Mouse (Mus musculus) urinary bladder, postnatal 4 days (tissue): ENCODE measurements around the gene Usp2.

Experiments used
- DNase-seq, 2 experiments: peaks; one replicate each; pipeline ENCODE4 v3.0.0; 2021 to 2022; ENCODE audit warnings: low spot score in 2 of 2

Gene Usp2

DNA sequence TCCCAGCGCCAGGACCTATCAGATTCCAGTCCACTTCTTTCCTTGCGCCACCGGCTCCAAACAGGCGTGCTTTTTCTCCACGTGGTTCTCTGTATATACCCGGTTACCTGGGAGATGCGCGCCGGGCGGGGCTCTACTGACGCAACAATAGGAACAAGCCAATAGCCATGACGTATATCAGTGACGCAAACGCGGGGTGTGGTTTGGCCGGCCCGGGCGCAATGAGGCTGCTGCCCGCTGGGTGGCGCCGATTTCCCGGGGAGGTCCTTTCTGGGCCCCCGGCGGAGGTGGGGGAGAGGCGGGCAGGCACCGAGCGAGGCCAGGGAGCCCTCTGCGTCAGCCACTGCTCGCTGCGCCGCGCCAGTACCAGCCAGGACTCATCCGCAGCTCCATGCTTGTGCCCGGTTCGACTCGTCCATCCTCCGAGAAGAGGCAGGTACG is at the start of gene Usp2:
Usp2 (plus strand) TSS at position 237 of the 441 bp plus-strand sequence.
- peak; percentile 98 to 99 for DNase-seq

DNA sequence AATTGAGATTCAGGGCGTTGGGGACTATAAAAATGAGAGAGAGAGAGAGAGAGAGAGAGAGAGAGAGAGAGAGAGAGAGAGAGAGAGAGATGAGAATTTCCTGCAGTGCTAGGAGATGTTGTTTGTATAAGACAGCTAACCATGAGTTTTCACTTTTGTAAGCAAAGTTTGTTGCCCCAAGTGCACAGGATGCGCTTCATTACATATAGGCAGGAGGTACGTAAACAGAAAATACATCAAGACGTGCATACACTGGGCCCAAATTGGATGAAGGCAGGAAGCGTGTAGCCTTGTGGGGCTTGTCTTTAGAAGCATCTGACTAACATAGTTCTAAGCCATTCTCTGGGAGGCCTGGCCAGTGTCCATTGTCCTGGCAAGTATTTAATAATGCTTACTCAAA is 49.0 kb upstream of the Usp2 start:
- DNase-seq, result no peak

DNA sequence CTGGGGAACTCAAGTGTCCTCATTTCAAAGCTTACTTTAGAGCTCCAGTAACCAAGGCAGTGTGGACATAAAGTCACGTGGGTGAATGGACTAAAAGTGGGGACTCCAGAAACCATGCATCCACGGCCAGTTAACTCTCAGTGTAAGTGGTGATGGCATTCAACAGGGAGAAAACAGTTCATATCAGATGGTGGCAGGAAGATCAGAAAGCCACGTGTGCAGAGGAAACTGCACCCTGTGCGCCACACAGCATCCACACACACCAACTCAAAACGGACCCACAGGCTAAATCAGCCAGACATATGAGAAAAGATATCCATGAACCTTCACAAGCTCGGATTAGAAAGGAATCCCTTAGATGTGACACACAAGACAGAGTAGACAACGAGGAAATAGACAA is 46.8 kb upstream of the Usp2 start:
- DNase-seq, result no peak

DNA sequence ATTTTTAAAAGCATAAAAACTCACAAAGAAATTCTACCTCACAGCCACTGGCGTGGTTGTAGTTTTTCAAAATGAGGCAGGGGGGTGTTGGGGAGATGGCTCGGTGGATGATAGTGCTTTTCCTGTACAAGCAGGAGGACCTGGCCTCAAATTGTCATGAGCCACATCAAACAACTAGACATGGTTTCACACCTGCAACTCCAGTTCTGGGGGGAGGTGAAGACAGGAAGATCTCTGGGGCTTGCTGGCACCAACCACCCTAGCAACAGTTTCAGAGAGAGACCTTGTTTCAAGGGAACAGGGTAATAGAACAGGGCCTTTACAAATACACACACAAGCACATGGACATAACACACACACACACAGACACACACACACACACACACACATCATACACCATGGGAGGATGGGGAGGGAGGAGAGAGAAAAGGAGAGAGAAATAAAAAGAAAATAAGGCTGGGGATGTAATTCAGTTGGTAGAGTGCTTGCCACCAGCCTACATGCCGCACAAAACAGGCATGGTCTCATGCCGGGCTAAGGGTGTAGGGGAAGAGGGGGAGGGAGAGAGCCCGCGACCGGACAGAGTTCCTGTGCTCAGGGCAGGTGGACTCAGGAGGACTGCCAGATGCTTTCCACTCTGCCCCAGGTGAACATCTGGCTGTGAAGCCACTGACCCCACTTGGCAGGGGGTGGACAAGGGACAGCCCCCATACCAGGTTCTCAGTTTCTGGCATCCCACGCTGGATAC is 44.5 kb upstream of the Usp2 start:
- DNase-seq, result no peak

DNA sequence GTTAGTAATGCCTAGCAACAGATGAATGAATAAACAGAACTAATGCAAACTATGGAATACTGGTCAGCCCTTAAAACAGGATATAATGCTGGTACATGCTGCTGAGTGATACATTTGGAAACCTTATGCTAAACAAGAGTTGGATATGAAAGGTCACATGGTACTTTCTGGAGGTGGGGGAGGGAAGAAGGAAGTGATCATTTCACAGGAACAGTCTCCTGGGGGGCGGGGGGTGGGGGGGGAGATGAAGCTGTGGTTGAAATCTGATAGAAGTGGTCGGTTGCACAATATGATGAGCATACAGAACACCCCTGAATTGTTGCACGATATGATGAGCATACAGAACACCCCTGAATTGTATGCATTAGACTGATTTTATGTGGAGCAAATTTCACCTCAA is 42.7 kb upstream of the Usp2 start:
- DNase-seq, result no peak

DNA sequence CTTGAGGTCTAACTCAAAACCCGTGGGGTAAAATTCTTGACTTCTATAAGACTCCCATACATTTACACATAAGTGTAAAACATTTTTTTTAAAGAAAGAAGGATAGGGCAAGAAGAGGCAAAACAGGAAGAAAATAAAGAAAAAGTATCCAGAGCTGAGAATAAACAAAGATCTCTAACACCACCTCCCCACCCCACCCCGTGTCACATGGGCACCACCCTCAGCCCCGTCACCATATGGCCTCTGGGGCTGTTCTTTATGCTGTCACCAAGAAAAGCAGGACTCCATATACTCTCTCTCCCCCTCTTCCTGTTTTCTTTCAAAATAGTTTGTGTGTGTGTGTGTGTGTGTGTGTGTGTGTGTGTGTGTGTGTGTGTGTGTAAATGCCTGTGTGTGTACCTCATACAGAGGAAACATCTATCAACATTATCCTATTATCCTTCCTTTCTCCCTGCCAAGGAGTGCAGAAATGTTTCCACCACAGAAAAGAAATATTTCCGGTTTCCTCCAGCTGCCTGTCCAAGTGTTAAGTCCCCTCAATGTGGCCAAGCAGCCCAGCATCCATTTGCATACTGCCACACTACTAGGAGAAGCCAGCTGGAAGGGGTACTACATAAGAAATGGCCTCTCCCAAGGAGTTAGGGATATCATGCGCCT is 37.1 kb upstream of the Usp2 start:
- DNase-seq, result no peak

DNA sequence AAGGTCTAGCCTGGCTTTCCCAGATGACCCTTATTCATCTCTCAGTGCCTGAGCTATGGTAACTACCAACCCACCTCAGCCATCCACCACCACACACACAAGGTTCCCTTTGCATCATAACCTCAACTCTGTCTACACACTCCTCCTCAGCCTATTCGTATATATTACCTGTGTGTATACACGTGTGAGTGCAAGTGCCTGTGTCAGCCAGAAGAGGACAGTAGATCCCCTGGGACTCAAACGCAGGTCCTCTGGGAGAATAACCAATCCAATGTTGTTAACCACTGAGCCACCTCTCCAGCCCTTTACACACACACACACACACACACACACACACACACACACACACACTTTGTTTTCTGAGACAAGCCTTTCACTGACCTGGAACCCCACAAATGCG is 36.2 kb upstream of the Usp2 start:
- no peak for DNase-seq

DNA sequence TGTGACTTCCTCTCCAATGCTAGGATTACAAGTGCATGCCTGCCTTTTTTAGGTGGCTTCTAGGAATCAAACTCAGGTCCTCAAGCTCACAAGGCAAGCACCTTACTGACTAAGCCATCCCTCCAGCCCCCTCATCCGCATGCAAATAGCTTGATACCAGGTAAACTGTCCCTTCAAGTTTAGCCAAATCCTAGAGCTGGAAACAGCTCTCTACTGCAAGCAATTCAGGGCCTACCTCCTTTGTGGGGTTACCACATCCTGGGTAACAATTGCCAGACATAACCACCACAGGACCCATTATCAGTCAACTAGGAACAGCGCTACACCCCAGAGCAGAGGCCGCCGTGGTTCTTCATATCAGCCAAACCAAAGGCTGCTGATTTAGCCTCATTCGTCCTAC is 35.7 kb upstream of the Usp2 start:
- DNase-seq, result no peak

DNA sequence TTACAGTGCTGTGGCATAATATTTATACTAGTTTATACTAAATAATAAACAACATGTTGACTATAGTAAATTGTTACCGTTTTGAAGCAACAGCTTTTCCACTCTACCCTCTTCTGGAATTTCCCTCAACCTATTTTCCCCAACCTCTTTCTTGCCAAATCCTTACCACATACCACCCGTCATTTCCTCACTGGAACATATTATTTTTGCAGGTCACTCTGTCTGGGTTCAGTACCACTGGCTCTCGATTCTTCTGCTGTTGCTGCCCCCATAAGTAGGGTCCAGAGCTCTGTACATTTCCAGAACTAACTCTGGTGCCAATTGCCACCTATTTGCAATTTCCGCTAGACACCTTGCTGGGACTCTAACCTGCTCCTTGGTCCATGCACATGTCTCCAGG is 34.9 kb upstream of the Usp2 start:
- DNase-seq, result no peak

DNA sequence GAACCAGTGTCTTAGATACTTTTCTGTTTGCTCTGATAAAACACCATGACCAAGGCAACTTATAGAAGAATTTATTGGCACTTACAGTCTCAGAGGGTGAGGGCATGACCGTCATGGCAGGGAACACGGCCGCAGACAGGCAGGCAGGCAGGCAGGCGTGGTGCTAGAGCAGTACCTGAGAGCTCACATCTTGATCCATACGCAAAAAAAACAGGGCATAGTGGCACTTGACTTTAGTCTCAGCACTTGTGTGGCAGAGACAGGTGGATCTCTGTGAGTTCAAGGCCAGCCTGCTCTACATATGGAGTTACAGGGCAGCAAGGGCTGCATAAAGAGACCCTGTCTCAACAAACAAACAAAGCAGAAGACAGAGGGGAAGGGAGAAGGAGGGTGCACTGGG is 33.5 kb upstream of the Usp2 start:
- DNase-seq, result no peak

DNA sequence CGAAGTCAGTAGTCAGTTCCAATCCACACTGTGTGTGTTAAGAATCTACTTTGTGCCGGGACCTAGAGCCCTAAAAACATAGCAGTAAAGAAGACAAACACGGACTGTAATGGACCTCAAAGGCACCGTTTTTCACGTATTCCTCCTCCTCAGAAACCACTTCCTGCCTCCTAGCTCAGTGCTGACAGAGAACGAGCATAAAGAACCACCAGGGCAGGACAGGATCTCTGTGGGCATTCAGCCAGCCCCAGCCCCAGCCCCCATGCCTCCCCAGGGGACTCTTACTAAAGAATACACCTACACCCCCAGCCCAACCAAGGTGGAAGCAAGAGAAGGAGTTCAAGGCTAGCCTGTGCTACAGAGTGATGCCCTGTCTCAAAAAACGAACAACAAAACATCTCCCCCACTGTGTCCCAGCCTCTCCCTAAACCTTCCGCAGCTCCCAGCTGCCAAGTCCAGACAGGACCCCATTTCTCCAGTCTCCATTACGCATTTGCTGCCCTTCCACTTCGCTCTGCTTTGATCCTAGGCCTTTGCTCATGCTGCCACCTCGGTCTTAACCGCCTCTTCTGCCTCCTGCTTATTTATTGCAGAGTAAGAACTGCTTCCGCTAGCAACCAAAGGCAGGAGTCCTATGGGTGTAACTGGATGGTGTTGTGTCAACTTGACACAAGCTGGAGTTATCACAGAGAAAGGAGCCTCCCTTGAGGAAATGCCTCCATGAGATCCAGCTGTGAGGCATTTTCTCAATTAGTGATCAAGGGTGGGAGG is 32.7 kb upstream of the Usp2 start:
- DNase-seq, result no peak

DNA sequence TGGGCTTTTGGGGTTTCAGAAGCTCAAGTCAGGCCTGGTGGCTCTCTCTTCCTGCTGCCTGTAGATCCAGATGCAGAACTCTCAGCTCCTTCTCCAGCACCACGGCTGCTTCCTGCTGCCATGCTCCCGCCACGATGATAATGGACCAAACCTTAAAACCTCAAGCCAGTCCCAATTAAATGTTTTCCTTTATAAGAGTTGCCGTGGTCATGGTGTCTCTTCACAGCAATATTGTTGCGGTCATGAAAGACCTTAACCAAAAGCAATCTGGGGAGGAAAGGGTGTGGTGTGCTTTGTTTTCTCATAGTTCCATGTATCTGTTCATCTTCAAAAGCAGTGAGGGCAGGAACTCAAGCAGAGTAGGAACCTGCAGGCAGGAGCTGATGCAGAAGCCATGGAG is 29.7 kb upstream of the Usp2 start:
- DNase-seq, result no peak

DNA sequence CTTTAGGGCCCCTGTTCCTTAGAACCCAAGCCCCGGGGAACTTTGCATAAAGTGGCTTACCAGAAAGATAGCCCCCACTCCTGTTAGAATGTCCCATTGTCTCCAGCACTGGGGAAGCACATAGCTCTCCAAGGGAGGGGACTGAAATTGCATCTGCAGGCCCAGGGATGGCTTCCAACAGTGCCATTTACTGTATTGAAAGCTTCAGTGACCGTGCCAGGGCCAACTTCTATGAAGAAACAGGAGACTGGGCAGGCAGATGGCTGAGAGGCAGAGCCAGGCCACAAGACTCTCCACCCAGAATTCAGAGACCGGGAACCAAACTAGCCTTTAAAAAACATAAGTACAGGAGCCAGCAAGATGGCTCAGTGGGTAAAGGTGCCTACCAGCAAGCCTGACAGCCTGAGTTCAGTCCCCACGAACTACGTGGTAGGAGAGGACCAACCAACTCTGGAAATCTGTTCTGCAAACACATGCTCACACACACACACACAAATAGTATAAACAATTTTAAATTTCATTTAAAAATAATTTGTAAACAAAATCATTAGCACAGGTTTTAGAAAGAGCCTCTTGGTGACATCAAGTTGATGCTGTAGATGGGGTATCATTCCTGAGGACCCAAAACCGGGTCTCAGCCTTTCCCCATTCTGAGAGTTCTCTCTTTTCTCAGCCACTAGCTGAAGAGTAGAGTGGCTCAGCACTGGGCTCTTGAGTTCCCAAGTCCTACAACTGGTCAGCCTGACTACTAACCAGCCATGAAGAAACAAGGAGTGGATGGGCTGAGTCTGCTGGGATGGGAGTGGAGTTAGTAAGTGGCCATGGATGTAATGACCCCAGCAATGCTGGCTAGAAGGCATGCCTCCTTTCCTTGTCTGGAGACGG is 25.1 kb upstream of the Usp2 start:
- DNase-seq, result no peak

DNA sequence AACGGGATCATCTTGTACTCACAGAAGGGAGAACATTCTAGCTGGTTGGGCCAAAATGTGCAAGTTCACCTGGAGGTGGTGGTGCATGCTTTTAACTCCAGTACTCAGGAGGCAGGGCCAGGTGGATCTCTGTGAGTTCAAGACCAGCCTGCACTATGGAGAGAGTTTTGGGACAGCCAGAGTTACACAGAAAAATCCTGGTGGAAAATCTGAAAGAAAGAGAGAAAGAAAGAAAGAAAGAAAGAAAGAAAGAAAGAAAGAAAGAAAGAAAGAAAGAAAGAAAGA is 24.5 kb upstream of the Usp2 start:
- no peak for DNase-seq

DNA sequence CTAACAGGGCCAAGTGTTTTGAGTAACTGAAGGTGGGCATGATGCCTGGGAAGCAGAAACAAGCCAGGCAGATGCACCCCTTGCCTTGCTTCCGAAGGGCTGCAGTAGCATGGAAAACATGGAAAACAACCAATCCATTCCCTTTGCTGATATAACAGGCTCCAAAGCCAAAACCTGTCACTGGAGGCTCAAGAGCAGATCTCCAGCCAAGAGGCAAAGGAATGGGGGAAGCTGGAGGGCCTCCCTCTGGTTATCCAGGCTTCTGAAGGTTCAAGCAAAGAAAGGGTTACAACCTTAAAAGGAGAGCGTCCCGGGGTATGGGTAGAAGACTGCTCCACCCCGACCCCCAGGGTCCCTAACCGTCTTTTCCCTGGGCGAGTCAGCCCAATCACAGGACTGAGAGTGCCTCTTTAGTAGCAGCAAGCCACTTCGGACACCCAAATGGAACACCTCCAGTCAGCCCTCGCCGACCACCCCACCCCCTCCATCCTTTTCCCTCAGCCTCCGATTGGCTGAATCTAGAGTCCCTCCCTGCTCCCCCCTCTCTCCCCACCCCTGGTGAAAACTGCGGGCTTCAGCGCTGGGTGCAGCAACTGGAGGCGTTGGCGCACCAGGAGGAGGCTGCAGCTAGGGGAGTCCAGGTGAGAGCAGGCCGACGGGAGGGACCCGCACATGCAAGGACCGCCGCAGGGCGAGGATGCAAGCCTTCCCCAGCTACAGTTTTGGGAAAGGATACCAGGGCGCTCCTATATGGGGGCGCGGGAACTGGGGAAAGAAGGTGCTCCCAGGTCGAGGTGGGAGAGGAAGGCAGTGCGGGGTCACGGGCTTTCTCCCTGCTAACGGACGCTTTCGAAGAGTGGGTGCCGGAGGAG is 23.7 kb upstream of the Usp2 start, which contains the start of gene Thy1:
Thy1 (plus strand) TSS at position 549 of the 872 bp plus-strand sequence.
- peak in 1 of 2 experiments; percentile 24 for DNase-seq

DNA sequence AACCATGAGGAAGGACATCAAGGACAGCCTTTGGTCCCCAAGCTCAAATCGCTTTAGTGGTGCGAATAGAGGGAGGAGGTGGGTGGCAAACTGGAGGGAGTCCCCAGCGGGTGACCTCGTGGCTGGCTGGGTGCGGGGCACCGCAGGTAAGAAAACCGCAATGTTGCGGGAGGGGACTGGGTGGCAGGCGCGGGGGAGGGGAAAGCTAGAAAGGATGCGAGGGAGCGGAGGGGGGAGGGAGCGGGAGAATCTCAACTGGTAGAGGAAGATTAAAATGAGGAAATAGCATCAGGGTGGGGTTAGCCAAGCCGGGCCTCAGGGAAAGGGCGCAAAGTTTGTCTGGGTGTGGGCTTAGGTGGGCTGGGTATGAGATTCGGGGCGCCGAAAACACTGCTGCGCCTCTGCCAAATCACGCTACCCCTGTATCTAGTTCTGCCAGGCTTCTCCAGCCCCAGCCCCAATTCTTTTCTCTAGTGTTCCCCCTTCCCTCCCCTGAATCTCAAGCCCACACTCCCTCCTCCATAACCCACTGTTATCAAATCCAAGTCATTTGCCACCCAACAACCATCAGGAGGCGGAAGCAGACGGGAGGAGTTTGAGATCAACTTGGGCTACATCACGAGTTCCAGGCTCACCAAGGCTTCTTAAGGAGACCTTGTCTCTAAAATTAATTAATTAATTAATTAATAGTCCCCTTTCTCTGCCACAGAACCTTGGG is 23.0 kb upstream of the Usp2 start:
- no peak for DNase-seq

DNA sequence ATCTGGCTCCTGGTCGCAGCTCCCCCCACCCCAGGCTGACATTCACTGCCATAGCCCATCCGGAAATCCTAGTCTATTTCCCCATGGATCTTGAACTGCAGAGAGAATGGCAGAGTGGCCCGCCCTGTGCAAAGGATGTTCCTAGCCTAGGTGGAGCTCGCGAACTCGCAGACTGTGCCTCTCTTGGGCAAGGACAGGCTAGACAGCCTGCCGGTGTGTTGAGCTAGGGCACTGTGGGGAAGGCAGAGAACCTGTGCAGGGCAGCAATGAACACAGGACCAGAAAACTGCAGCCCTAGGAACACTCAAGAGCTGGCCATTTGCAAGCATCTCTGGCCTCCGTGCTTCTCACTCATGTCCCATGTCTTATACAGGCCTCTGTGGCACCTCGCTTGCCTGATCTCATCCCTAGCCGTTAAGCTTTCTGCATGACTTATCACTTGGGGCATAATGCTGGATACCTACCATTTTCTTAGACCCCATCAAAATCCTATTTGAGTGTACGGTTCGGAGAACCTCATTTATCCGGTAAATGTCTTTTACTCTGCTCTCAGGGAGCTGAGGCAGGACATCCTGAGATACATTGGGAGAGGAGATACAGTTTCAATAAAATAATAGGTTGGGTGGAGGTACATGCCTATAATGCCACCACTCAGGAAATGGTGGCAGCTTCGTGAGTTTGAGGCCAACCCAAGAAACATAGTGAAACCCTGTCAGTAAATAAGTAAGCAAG is 22.2 kb upstream of the Usp2 start:
- DNase-seq, result no peak

DNA sequence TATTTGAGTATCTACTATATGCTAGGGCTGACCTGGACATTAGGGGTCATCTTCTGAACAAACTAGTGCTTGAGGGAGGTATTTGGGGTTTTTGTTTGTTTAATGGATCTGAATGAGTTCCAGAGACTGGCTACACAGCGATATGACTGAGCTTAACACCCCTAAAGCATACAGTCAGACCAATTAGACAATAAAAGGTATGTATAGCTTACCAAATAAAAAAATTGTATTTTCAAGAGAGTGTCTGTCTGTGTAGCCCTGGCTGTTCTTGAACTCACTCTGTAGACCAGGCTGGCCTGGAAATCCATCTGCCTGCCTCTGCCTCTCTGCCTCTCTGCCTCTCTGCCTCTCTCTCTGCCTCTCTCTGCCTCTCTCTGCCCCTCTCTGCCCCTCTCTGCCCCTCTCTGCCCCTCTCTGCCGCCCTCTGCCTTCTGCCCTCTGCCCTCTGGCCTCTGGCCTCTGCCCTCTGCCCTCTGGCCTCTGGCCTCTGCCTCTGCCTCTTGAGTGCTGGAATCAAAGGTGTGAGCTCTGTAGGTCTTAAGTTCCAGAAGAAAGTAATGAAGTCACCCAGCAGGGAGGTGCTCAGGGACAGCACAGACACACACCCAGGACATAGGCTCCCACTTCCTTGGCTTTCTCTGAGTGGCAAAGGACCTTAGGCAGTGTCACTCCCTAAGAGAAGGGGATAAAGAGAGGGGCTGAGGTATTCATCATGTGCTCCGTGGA is 21.5 kb upstream of the Usp2 start:
- no peak for DNase-seq

DNA sequence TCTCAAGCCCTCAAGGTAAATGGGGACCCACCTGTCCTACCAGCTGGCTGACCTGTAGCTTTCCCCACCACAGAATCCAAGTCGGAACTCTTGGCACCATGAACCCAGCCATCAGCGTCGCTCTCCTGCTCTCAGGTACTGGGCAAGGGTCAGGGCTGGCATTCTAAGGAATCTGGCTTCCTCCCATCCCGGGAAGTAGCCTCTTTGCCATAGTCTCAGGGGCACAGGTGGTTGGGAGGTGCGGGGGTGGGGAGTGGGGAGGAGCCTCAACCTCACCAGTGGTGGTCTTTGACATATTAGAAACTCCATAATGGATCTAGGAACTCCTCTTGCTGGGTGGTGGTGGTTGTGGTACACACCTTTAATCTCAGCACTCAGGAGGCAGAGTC is 20.9 kb upstream of the Usp2 start:
- DNase-seq, result no peak
